In genomic region chr7:66282984-66283612, GRCm38 (mm10) we compare ENCODE assay signal across 14 mouse cellular contexts.
A peak's percentile ranks its signal among the peaks of the same experiment; 100 is the strongest.
DNase-seq lines count a peak whose midpoint lies in the region; ATAC-seq and TF ChIP-seq lines count a peak whose summit lies in the region.
"Had no signal": no experiment of that assay in that cellular context is flagged by ENCODE, and none has a peak within 500 bp of the region (broad histone marks: within the 10 kb centered on the region; RNA-seq: fewer than 3 reads in every experiment).

No protein-coding gene starts in this region.

- H3K27me3 ChIP-seq in embryonic facial prominence, embryonic 10.5 days (replicated peaks; ENCODE audit: low read depth, poor library complexity, severe bottlenecking): no peaks in the 10 kb centered on the region
- H3K27me3 ChIP-seq in hindbrain, postnatal 0 days (ENCODE audit: insufficient read depth, low read length): no peaks in the 10 kb centered on the region
- no peaks in the 10 kb centered on the region for H3K27me3 ChIP-seq in neural tube, embryonic 12.5 days (replicated peaks)
- H3K27me3 ChIP-seq: CH12.LX; embryonic facial prominence, embryonic 13.5 days had no signal

- peak; percentile 60; the same call in 1 of the 2 replicates for ATAC-seq in hindbrain, postnatal 0 days
- ATAC-seq in neural tube, embryonic 12.5 days (ENCODE audit: low FRiP score, low read depth): peak; percentile 86
- no peak for ATAC-seq in megakaryocyte, adult 5-6 weeks (ENCODE audit: poor library complexity, severe bottlenecking)

- no peak overlapping the region for H3K4me3 ChIP-seq in embryonic facial prominence, embryonic 10.5 days
- H3K4me3 ChIP-seq in hindbrain, postnatal 0 days (ENCODE audit: low read length): no peak overlapping the region
- H3K4me3 ChIP-seq in neural tube, embryonic 12.5 days: no peak overlapping the region
- H3K4me3 ChIP-seq: embryonic facial prominence, embryonic 13.5 days; myocyte had no signal

- H3K9ac ChIP-seq in hindbrain, postnatal 0 days (replicated peaks; ENCODE audit: low read length): no peak overlapping the region
- no peak overlapping the region for H3K9ac ChIP-seq in neural tube, embryonic 12.5 days
- H3K9ac ChIP-seq: embryonic facial prominence, embryonic 13.5 days had no signal

- H3K4me1 ChIP-seq in embryonic facial prominence, embryonic 10.5 days: peaks cover 25% of the 10 kb centered on the region
- H3K4me1 ChIP-seq in hindbrain, postnatal 0 days (ENCODE audit: insufficient read depth, low read length): no peaks in the 10 kb centered on the region; the same call in 1 of the 2 replicates
- peaks cover 13% of the 10 kb centered on the region for H3K4me1 ChIP-seq in neural tube, embryonic 12.5 days

- H3K9me3 ChIP-seq in embryonic facial prominence, embryonic 10.5 days: no peaks in the 10 kb centered on the region
- no peaks in the 10 kb centered on the region for H3K9me3 ChIP-seq in hindbrain, postnatal 0 days (ENCODE audit: low read length)
- no peaks in the 10 kb centered on the region for H3K9me3 ChIP-seq in neural tube, embryonic 12.5 days
- H3K9me3 ChIP-seq: embryonic facial prominence, embryonic 13.5 days had no signal

- peak; percentile 48 for DNase-seq in ZHBTc4 (ENCODE audit: low read depth, low spot score)
- peak; percentile 20 for DNase-seq in embryonic facial prominence, embryonic 10.5 days (ENCODE audit: low spot score)
- peak; percentile 27 for DNase-seq in hindbrain, postnatal 0 days (ENCODE audit: low spot score)
- DNase-seq in spleen, postnatal 36 days (ENCODE audit: low spot score in 2 of 2): no peak
- DNase-seq in spleen, adult 12 weeks (ENCODE audit: low spot score): no peak
- DNase-seq: adrenal gland, postnatal 36 days; cerebellum, adult 18-20 months; kidney, postnatal 25 days had no signal

- TF ChIP-seq CTCF in hindbrain, postnatal 0 days (IDR thresholded peaks at IDR 0.05; ENCODE audit: low read depth): no peak

- H3K27ac ChIP-seq in embryonic facial prominence, embryonic 10.5 days (replicated peaks): no peak overlapping the region
- peak overlapping the region; percentile 17; the same call in 1 of the 2 replicates for H3K27ac ChIP-seq in hindbrain, postnatal 0 days
- H3K27ac ChIP-seq in neural tube, embryonic 12.5 days: no peak overlapping the region
- H3K27ac ChIP-seq: embryonic facial prominence, embryonic 13.5 days had no signal

- 0 out of 2 replicates have a peak overlapping the region, but pooled peaks have one; percentile 3 for H3K4me2 ChIP-seq in hindbrain, postnatal 0 days (ENCODE audit: low read depth, low read length)
- peak overlapping the region; percentile 35 for H3K4me2 ChIP-seq in neural tube, embryonic 12.5 days (replicated peaks)
- H3K4me2 ChIP-seq: embryonic facial prominence, embryonic 13.5 days; liver, embryonic 11.5 days had no signal

- WGBS in embryonic facial prominence, embryonic 10.5 days: 16% methylated on average over 10 of the region's 10 CpGs
- 13% methylated on average over 10 of the region's 10 CpGs for WGBS in hindbrain, postnatal 0 days
- 9% methylated on average over 10 of the region's 10 CpGs for WGBS in neural tube, embryonic 12.5 days

- H3K36me3 ChIP-seq in embryonic facial prominence, embryonic 10.5 days (replicated peaks): peaks cover 19% of the 10 kb centered on the region
- no peaks in the 10 kb centered on the region for H3K36me3 ChIP-seq in hindbrain, postnatal 0 days (ENCODE audit: insufficient read depth, low read length)
- H3K36me3 ChIP-seq in neural tube, embryonic 12.5 days: no peaks in the 10 kb centered on the region

Comparison
In these comparisons a context has a peak if more than half of its experiments do, and no peak if none do; other contexts are left out.
1. DNase-seq: peak in ZHBTc4 (single experiment), embryonic facial prominence, embryonic 10.5 days (single experiment) and hindbrain, postnatal 0 days (single experiment); none in spleen, postnatal 36 days (0 of 2) and spleen, adult 12 weeks (single experiment).